Mouse (Mus musculus) stomach, postnatal 0 days (tissue): ENCODE data around the gene Gpat2. TPM values are rescaled to one million over a fixed set of nuclear protein-coding genes. Genes with fewer than 3 reads are reported as not detected.

Source experiments
- ATAC-seq: fragments of 200-750 bp; cut with Nextera tagmentation; 2 replicates; pipeline ENCODE4 v1.8.0; 2017; ENCODE audit not compliant: low FRiP score, low TSS enrichment
- DNase-seq: peaks from one replicate; pipeline ENCODE4 v3.0.0-alpha.2; 2016; ENCODE audit warnings: low spot score
- H3K27ac ChIP-seq: fragments of 300-500 bp; sonication (generic); replicated peaks from 2 replicates; pipeline ENCODE4 v1.5.1; 2014; ENCODE audit warnings: mild to moderate bottlenecking, control low read depth
- H3K27me3 ChIP-seq: fragments of 300-500 bp; sonication (generic); 2 replicates; pipeline ENCODE4 v1.6.1; 2014; ENCODE audit warnings: low read length; ENCODE audit not compliant: control insufficient read depth, insufficient read depth
- H3K36me3 ChIP-seq: fragments of 300-500 bp; sonication (generic); 2 replicates; pipeline ENCODE4 v1.6.1; 2014; ENCODE audit warnings: low read length, mixed read lengths; ENCODE audit not compliant: control insufficient read depth, insufficient read depth
- H3K4me1 ChIP-seq: fragments of 300-500 bp; sonication (generic); replicated peaks from 2 replicates; pipeline ENCODE4 v1.6.1; 2014; ENCODE audit warnings: antibody characterized with exemption; ENCODE audit not compliant: control insufficient read depth, insufficient read depth
- H3K4me2 ChIP-seq: fragments of 300-500 bp; sonication (generic); replicated peaks from 2 replicates; pipeline ENCODE4 v1.6.1; 2014; ENCODE audit warnings: low read depth, mild to moderate bottlenecking, control low read depth, moderate library complexity
- H3K4me3 ChIP-seq: fragments of 300-500 bp; sonication (generic); 2 replicates; pipeline ENCODE4 v1.5.1; 2014; ENCODE audit warnings: low read depth, low read length, control low read depth
- H3K9ac ChIP-seq: fragments of 300-500 bp; sonication (generic); 2 replicates; pipeline ENCODE4 v1.6.1; 2014; ENCODE audit warnings: mild to moderate bottlenecking, low read length, control low read depth, mixed read lengths
- H3K9me3 ChIP-seq: fragments of 300-500 bp; sonication (generic); 2 replicates; pipeline ENCODE4 v1.6.1; 2016; ENCODE audit warnings: low read length; ENCODE audit not compliant: control insufficient read depth
- CTCF ChIP-seq: IDR thresholded peaks from 2 replicates; pipeline ENCODE4 v1.5.1; 2016; ENCODE audit warnings: antibody characterized with exemption, low read depth, mild to moderate bottlenecking, moderate library complexity
- EP300 ChIP-seq: optimal IDR thresholded peaks from 2 replicates; pipeline ENCODE3; 2016; ENCODE audit warnings: antibody characterized with exemption
- WGBS: fragments of 180-500 bp; shearing (Covaris S2); extraction: QIAGEN DNeasy Blood & Tissue Kit; methylation state at CpG from one replicate; pipeline ENCODE4 v1.1.7; 2014; 5-methylcytosine and 5-hydroxymethylcytosine counted together
- polyA plus RNA-seq: library from polyadenylated mRNA; unstranded; fragments of >200 nt; fragmentation: Nextera tagmentation; extraction: Ambion mirVana; gene quantifications from 2 replicates; pipeline ENCODE4 v1.2.1, GENCODE M21; 2015

The Gpat2 gene
- polyA plus RNA-seq, 1 experiment from 2014 or later, result 0.34 TPM

GRCm38 (mm10) chr2:127479763-127480162, 54.8 kb downstream of the Gpat2 start:
- H3K27ac ChIP-seq, result no peak overlapping the region
- H3K4me2 ChIP-seq, result no peak overlapping the region
- no peak for ATAC-seq
- 0 out of 2 replicates have a peak, but pooled peaks cover 2% of the 10 kb centered on the region for H3K4me1 ChIP-seq
- WGBS, result 58% methylated on average over 10 of the region's 10 CpGs
- no peak overlapping the region for H3K9ac ChIP-seq
- H3K4me3 ChIP-seq, result no peak overlapping the region
- DNase-seq, result no peak
- H3K9me3 ChIP-seq, result no peaks in the 10 kb centered on the region
- no peaks in the 10 kb centered on the region for H3K36me3 ChIP-seq
- TF ChIP-seq EP300, result no peak
- TF ChIP-seq CTCF, result no peak
- peaks cover 10% of the 10 kb centered on the region for H3K27me3 ChIP-seq

GRCm38 (mm10) chr2:127481841-127482532, 57.0 kb downstream of the Gpat2 start:
- TF ChIP-seq EP300 (no peak), CTCF (peak; percentile 42)

GRCm38 (mm10) chr2:127482533-127482911, 57.5 kb downstream of the Gpat2 start:
- H3K36me3 ChIP-seq, result no peaks in the 10 kb centered on the region
- H3K9ac ChIP-seq, result peak overlapping the region; percentile 52
- H3K9me3 ChIP-seq, result no peaks in the 10 kb centered on the region
- no peak overlapping the region for H3K27ac ChIP-seq
- H3K4me1 ChIP-seq, result 0 out of 2 replicates have a peak, but pooled peaks cover 2% of the 10 kb centered on the region
- no peak for TF ChIP-seq EP300
- TF ChIP-seq CTCF, result no peak
- peak overlapping the region; percentile 53 for H3K4me3 ChIP-seq
- ATAC-seq (peak; percentile 70; the same call in 1 of the 2 replicates), DNase-seq (peak; percentile 35)
- WGBS, result under 1% methylated on average over 21 of the region's 21 CpGs
- H3K27me3 ChIP-seq, result peaks cover 10% of the 10 kb centered on the region
- peak overlapping the region; percentile 82 for H3K4me2 ChIP-seq

More at GRCm38 (mm10) chr2:127481841-127482532, 57.0 kb downstream of the Gpat2 start:
- Histone ChIP-seq H3K27ac (no peak overlapping the region), H3K4me1 (0 out of 2 replicates have a peak, but pooled peaks cover 2% of the 10 kb centered on the region), H3K36me3 (no peaks in the 10 kb centered on the region), H3K27me3 (peaks cover 10% of the 10 kb centered on the region), H3K4me3 (peak overlapping the region; percentile 53), H3K4me2 (peak overlapping the region; percentile 82), H3K9ac (peak overlapping the region; percentile 52), H3K9me3 (no peaks in the 10 kb centered on the region)
- WGBS, result 1% methylated on average over 44 of the region's 59 CpGs
- DNase-seq (no peak), ATAC-seq (peak; percentile 22; the same call in 1 of the 2 replicates)

GRCm38 (mm10) chr2:127483001-127483400, 58.0 kb downstream of the Gpat2 start:
- no peak for DNase-seq

GRCm38 (mm10) chr2:127484476-127485170, 59.6 kb downstream of the Gpat2 start:
- Histone ChIP-seq H3K27me3 (peaks cover 10% of the 10 kb centered on the region), H3K4me1 (0 out of 2 replicates have a peak, but pooled peaks cover 2% of the 10 kb centered on the region), H3K4me3 (no peak overlapping the region), H3K9ac (peak overlapping the region; percentile 1; the same call in 1 of the 2 replicates), H3K36me3 (no peaks in the 10 kb centered on the region), H3K4me2 (peak overlapping the region; percentile 24), H3K9me3 (no peaks in the 10 kb centered on the region), H3K27ac (no peak overlapping the region)
- WGBS, result 10% methylated on average over 19 of the region's 19 CpGs
- TF ChIP-seq EP300 (no peak), CTCF (peak; percentile 17; the same call in 1 of the 2 replicates)
- DNase-seq (peak; percentile 79), ATAC-seq (peak; percentile 66)

More at GRCm38 (mm10) chr2:127483001-127483400, 58.0 kb downstream of the Gpat2 start:
- no peak for ATAC-seq
- H3K9ac ChIP-seq, result peak overlapping the region; percentile 52; the same call in 1 of the 2 replicates
- H3K27ac ChIP-seq, result no peak overlapping the region
- WGBS, result under 1% methylated on average over 20 of the region's 21 CpGs
- peak overlapping the region; percentile 82 for H3K4me2 ChIP-seq
- H3K4me3 ChIP-seq, result peak overlapping the region; percentile 53
- H3K36me3 ChIP-seq, result no peaks in the 10 kb centered on the region
- no peaks in the 10 kb centered on the region for H3K9me3 ChIP-seq
- TF ChIP-seq CTCF (no peak), EP300 (no peak)
- 0 out of 2 replicates have a peak, but pooled peaks cover 2% of the 10 kb centered on the region for H3K4me1 ChIP-seq
- H3K27me3 ChIP-seq, result peaks cover 10% of the 10 kb centered on the region

Other genes starting within 250 kb of the Gpat2 start
- gene 1810024B03Rik, start 216.9 kb upstream of the Gpat2 start, polyA plus RNA-seq, result 1.7 and 1.8 TPM in 2 replicates
- 13.8 and 16.9 TPM in 2 replicates for gene Snrnp200, start 216.8 kb upstream of the Gpat2 start, polyA plus RNA-seq
- gene Ciao1, start 177.4 kb upstream of the Gpat2 start, polyA plus RNA-seq, result 41.6 and 42.0 TPM in 2 replicates
- gene Tmem127, start 177.3 kb upstream of the Gpat2 start, polyA plus RNA-seq, result 27.0 and 27.1 TPM in 2 replicates
- gene Stard7, start 155.0 kb upstream of the Gpat2 start, polyA plus RNA-seq, result 57.3 and 62.7 TPM in 2 replicates
- gene Dusp2, start 89.0 kb upstream of the Gpat2 start, polyA plus RNA-seq, result 2.6 and 3.2 TPM in 2 replicates
- gene Astl, start 86.6 kb upstream of the Gpat2 start, polyA plus RNA-seq, result not detected in 2 replicates
- gene Adra2b, start 62.0 kb upstream of the Gpat2 start, polyA plus RNA-seq, result 0.36 and 0.57 TPM in 2 replicates
- 27.3 and 30.9 TPM in 2 replicates for gene Fahd2a, start 19.4 kb downstream of the Gpat2 start, polyA plus RNA-seq
- 1.2 TPM in 2 replicates for gene Kcnip3, start 96.9 kb downstream of the Gpat2 start, polyA plus RNA-seq
- gene Prom2, start 116.3 kb downstream of the Gpat2 start, polyA plus RNA-seq, result 17.2 and 20.5 TPM in 2 replicates
- gene Zfp661, start 161.9 kb downstream of the Gpat2 start, polyA plus RNA-seq, result 1.9 TPM in 2 replicates
- gene Mrps5, start 162.0 kb downstream of the Gpat2 start, polyA plus RNA-seq, result 87.0 and 90.2 TPM in 2 replicates
- gene Mal, start 231.5 kb downstream of the Gpat2 start, polyA plus RNA-seq, result 192 and 213 TPM in 2 replicates